Mouse (Mus musculus): ENCODE results near the gene Ptprn2.

DNA sequence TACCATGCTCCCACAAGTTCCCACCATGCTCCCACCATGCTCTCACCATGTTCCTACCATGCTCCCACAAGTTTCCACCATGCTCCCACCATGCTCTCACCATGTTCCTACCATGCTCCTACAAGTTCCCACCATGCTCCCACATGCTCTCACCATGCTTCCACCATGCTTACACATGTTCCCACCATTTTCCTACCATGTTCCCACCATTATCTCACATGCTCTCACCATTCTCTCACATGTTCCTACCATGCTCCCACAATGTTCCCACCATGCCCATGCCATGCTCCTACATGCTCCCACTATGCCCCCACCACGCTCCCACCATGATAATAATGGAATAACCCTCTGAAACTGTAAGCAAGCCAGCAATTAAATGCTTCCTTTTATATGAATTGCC lies 495.8 kb downstream of the Ptprn2 start:
- TF ChIP-seq POLR2A (IDR thresholded peaks at IDR 0.05; ENCODE audit: borderline replicate concordance, insufficient read depth, low read length), result no peak
- TF ChIP-seq CTCF (IDR thresholded peaks at IDR 0.05; ENCODE audit: borderline replicate concordance, insufficient read depth, low read depth, low read length), result no peak
